Mouse (Mus musculus) testis, adult 2 months (tissue): ENCODE data around the gene Trmt10a.

Experiments
- CTCF ChIP-seq: fragments of 200-500 bp; IDR thresholded peaks from 2 replicates; pipeline ENCODE4 v1.5.1; 2012; ENCODE audit warnings: low read depth, mild to moderate bottlenecking, inconsistent platforms, low read length, moderate library complexity; ENCODE audit not compliant: control insufficient read depth, insufficient read depth, insufficient replicate concordance
- POLR2A ChIP-seq: fragments of 200-500 bp; IDR thresholded peaks from 2 replicates; pipeline ENCODE4 v1.6.1; 2012; ENCODE audit warnings: low read depth, mild to moderate bottlenecking, inconsistent platforms, low read length, moderate library complexity; ENCODE audit not compliant: control insufficient read depth

GRCm38 (mm10) chr3:138096263-138097028, 46.8 kb upstream of the Trmt10a start:
- TF ChIP-seq CTCF (no peak), POLR2A (no peak)
